Comparison of ENCODE assay signal across 28 mouse cellular contexts in genomic region chr17:52943966-52944365, GRCm38 (mm10).
"Had no signal": no experiment of that assay in that cellular context is flagged by ENCODE, and none has a peak within 500 bp of the region (broad histone marks: within the 10 kb centered on the region; RNA-seq: fewer than 3 reads in every experiment).

No protein-coding gene starts in this region.

- H3K36me3 ChIP-seq: heart, embryonic 10.5 days; heart, embryonic 12.5 days; hindbrain, embryonic 10.5 days; hindbrain, embryonic 12.5 days; intestine, embryonic 15.5 days; limb, embryonic 10.5 days; limb, embryonic 12.5 days; liver, embryonic 13.5 days; liver, embryonic 15.5 days had no signal

- H3K4me2 ChIP-seq: heart, embryonic 12.5 days; hindbrain, embryonic 12.5 days; hindbrain, embryonic 14.5 days; intestine, embryonic 15.5 days; limb, embryonic 12.5 days; liver, embryonic 11.5 days; liver, embryonic 13.5 days; liver, embryonic 15.5 days had no signal

- H3K27me3 ChIP-seq: heart, embryonic 12.5 days; hindbrain, embryonic 12.5 days; intestine, embryonic 15.5 days; limb, embryonic 12.5 days; liver, embryonic 13.5 days; liver, embryonic 15.5 days had no signal

- H3K9ac ChIP-seq: heart, embryonic 12.5 days; hindbrain, embryonic 12.5 days; hindbrain, embryonic 14.5 days; intestine, embryonic 15.5 days; limb, embryonic 12.5 days; liver, embryonic 13.5 days; liver, embryonic 15.5 days had no signal

- H3K9me3 ChIP-seq: heart, embryonic 10.5 days; heart, embryonic 12.5 days; hindbrain, embryonic 10.5 days; hindbrain, embryonic 12.5 days; intestine, embryonic 15.5 days; limb, embryonic 10.5 days; limb, embryonic 12.5 days; liver, embryonic 13.5 days; liver, embryonic 15.5 days had no signal

- ATAC-seq: hindbrain, embryonic 16.5 days; inflammation-experienced regulatory T-cells, adult 6 months; intestine, embryonic 15.5 days; intestine, postnatal 0 days had no signal

- H3K4me3 ChIP-seq: gastrocnemius, adult 2 months; heart, embryonic 10.5 days; heart, embryonic 12.5 days; hindbrain, embryonic 10.5 days; hindbrain, embryonic 12.5 days; intestine, embryonic 15.5 days; layer of hippocampus, adult 2 months; left cerebral cortex, adult 2 months; limb, embryonic 10.5 days; limb, embryonic 12.5 days; liver, embryonic 13.5 days; liver, embryonic 15.5 days had no signal

- DNase-seq: gastrocnemius, adult 2 months; gastrocnemius, postnatal 10 days; gastrocnemius, postnatal 25 days; heart, adult 18-20 months; heart, postnatal 10 days; heart, postnatal 4 days; kidney, adult 18-20 months; kidney, adult 8-10 months; kidney, postnatal 10 days; kidney, postnatal 25 days; kidney, postnatal 4 days; liver; liver, embryonic 13.5 days had no signal

- H3K4me1 ChIP-seq: heart, embryonic 10.5 days; heart, embryonic 12.5 days; hindbrain, embryonic 10.5 days; hindbrain, embryonic 12.5 days; intestine, embryonic 15.5 days; limb, embryonic 10.5 days; limb, embryonic 12.5 days; liver, embryonic 13.5 days; liver, embryonic 15.5 days had no signal

- H3K27ac ChIP-seq: gastrocnemius, adult 2 months; heart, embryonic 10.5 days; hindbrain, embryonic 10.5 days; hindbrain, embryonic 12.5 days; hindbrain, embryonic 14.5 days; intestine, embryonic 15.5 days; layer of hippocampus, adult 2 months; left cerebral cortex, adult 2 months; limb, embryonic 10.5 days; limb, embryonic 12.5 days; liver, embryonic 13.5 days; liver, embryonic 15.5 days had no signal
